Mouse (Mus musculus): ENCODE measurements around the gene Ankmy1. TPM values are rescaled to one million over a fixed set of nuclear protein-coding genes. Genes with fewer than 3 reads are reported as not detected.

Gene Ankmy1
- polyA plus RNA-seq, 1 experiment from 2014 or later = 0.04 TPM

- no peaks in the 10 kb centered on the region; the same call in 1 of the 2 replicates for H3K27me3 ChIP-seq (replicated peaks)
- H3K9ac ChIP-seq = no peak overlapping the region
- no peaks in the 10 kb centered on the region for H3K9me3 ChIP-seq (replicated peaks)
- H3K36me3 ChIP-seq = no peaks in the 10 kb centered on the region
- 67% methylated on average over 6 of the region's 6 CpGs for WGBS (ENCODE audit: insufficient replicate concordance)
- no peak for ATAC-seq
- H3K4me2 ChIP-seq = no peak overlapping the region
- H3K27ac ChIP-seq = no peak overlapping the region
- no peaks in the 10 kb centered on the region for H3K4me1 ChIP-seq
- no peak overlapping the region for H3K4me3 ChIP-seq
Measured at GRCm38 (mm10) chr1:92881982-92882381, 20.7 kb downstream of the Ankmy1 start.

DNA sequence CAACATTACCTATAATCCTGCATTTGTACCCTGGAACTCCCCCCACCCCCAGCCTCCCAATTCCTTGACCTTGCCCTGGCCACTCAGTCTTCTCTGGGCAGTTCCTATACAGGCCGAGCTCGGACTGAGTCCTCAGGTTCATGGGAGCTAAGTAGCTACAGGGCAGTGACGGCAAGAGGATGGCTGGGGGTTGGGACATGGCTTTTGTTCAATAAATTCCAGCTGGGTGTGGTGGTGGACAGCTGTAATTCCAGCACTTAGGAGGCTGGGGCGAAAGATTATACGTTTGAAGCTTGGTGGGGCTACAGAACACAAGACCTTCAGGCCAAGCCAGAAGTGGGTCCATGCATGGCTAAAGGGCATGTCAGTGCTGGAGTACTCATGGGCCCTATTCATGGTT, 22.6 kb downstream of the Ankmy1 start:
- Histone ChIP-seq H3K36me3 (no peaks in the 10 kb centered on the region), H3K4me3 (no peak overlapping the region), H3K27me3 (replicated peaks) (no peaks in the 10 kb centered on the region; the same call in 1 of the 2 replicates), H3K27ac (no peak overlapping the region), H3K9me3 (replicated peaks) (no peaks in the 10 kb centered on the region), H3K9ac (no peak overlapping the region), H3K4me1 (no peaks in the 10 kb centered on the region), H3K4me2 (no peak overlapping the region)
- ATAC-seq = no peak
- WGBS (ENCODE audit: insufficient replicate concordance) = 73% methylated on average over 5 of the region's 5 CpGs

DNA sequence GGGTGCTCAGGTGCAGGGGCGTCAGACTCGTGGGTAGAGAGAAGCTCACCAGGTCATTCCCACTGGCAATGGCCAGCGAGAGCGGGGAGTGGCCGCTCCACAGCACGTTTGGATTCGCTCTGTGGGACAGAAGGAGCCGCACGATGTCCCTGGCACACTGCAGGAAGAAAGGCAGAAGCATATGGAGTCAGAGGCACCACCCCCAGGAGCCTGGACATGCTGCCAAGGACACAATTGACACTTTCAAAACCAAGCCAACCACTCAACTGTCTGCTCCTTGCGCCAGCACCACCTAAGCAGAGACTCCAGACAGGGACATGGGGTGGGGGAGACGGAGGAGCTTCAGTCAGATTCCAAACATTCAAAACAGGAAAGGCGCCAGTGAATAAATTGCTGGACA, 23.4 kb downstream of the Ankmy1 start:
- no peaks in the 10 kb centered on the region for H3K4me1 ChIP-seq
- no peak overlapping the region for H3K9ac ChIP-seq
- H3K27ac ChIP-seq = no peak overlapping the region
- H3K9me3 ChIP-seq (replicated peaks) = no peaks in the 10 kb centered on the region
- no peak overlapping the region for H3K4me3 ChIP-seq
- ATAC-seq = no peak
- H3K36me3 ChIP-seq = no peaks in the 10 kb centered on the region
- 75% methylated on average over 12 of the region's 12 CpGs for WGBS (ENCODE audit: insufficient replicate concordance)
- H3K4me2 ChIP-seq = no peak overlapping the region
- no peaks in the 10 kb centered on the region; the same call in 1 of the 2 replicates for H3K27me3 ChIP-seq (replicated peaks)

GRCm38 (mm10) chr1:92878066-92878741, 24.5 kb downstream of the Ankmy1 start:
- no peak overlapping the region for H3K9ac ChIP-seq
- no peak overlapping the region for H3K4me3 ChIP-seq
- no peak overlapping the region for H3K27ac ChIP-seq
- H3K36me3 ChIP-seq = no peaks in the 10 kb centered on the region
- no peaks in the 10 kb centered on the region; the same call in 1 of the 2 replicates for H3K27me3 ChIP-seq (replicated peaks)
- WGBS (ENCODE audit: insufficient replicate concordance) = 60% methylated on average over 13 of the region's 13 CpGs
- H3K4me1 ChIP-seq = no peaks in the 10 kb centered on the region
- no peak overlapping the region for H3K4me2 ChIP-seq
- ATAC-seq = no peak
- H3K9me3 ChIP-seq (replicated peaks) = no peaks in the 10 kb centered on the region

DNA sequence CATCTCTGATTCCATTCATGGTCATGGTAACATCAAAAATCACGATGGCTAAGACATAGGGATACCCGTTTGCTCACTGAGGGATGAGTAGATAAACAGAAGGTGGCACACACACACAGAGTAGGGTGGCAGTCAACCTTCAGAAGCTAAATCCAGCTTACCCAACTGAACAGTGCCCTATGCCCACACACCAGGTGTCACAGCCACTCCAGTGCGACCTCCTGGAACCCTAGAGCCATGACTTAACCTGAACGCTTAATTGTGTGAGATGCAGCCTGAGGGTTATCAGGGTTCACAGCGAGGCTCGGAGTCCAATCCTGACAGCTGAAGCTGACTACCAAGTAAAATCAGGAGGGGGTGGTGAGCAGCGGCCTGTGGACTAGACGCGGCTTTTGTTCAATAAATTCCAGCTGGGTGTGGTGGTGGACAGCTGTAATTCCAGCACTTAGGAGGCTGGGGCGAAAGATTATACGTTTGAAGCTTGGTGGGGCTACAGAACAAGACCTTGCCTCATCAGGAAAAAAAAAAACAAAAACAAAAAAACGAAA, 25.2 kb downstream of the Ankmy1 start:
- no peak for ATAC-seq
- no peaks in the 10 kb centered on the region; the same call in 1 of the 2 replicates for H3K27me3 ChIP-seq (replicated peaks)
- WGBS (ENCODE audit: insufficient replicate concordance) = 63% methylated on average over 12 of the region's 12 CpGs

DNA sequence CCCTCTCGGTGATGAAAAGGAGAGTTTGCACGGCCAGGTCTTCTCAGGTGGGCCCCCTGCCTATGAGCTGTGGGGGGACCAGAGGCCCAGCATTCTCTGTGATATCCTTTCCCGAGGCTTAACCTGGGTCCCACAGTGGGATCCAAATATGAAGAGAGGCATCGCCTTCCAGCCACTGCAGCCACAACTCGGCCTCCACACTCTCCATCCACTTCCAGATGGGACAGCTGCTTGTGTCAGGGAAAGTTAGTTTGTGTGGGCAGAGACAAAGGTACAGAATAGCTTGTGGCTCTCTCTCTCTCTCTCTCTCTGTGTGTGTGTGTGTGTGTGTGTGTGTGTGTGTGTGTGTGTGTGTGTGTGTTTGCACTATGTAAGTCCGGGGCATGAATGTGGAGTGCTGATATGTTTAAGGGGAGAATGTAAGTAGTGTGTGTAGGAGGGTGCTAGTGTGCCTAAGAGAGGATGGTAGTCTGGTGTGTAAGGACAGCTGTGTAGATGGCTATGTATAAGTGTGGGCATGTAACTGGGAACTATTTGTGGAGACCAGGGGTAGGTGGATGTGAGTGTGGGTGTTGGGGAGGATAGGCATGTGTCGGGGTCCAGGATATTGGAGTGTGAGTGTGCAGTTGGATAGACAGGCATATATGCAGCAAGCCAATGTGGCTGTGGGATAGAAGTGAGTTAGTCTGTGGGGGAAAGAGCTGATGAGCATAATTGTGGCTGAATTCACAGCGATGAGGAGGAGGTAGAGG, 27.2 kb downstream of the Ankmy1 start:
- no peaks in the 10 kb centered on the region for H3K9me3 ChIP-seq (replicated peaks)
- WGBS (ENCODE audit: insufficient replicate concordance) = 62% methylated on average over 8 of the region's 8 CpGs
- ATAC-seq = no peak
- H3K36me3 ChIP-seq = no peaks in the 10 kb centered on the region
- no peaks in the 10 kb centered on the region for H3K4me1 ChIP-seq
- H3K4me2 ChIP-seq = no peak overlapping the region
- H3K27me3 ChIP-seq (replicated peaks) = no peaks in the 10 kb centered on the region
- no peak overlapping the region for H3K4me3 ChIP-seq
- H3K27ac ChIP-seq = no peak overlapping the region
- no peak overlapping the region for H3K9ac ChIP-seq

More for the DNA sequence above, 25.2 kb downstream of the Ankmy1 start:
- H3K4me2 ChIP-seq = no peak overlapping the region
- H3K4me3 ChIP-seq = no peak overlapping the region
- H3K27ac ChIP-seq = no peak overlapping the region
- no peaks in the 10 kb centered on the region for H3K4me1 ChIP-seq
- no peaks in the 10 kb centered on the region for H3K36me3 ChIP-seq
- no peaks in the 10 kb centered on the region for H3K9me3 ChIP-seq (replicated peaks)
- H3K9ac ChIP-seq = no peak overlapping the region

- WGBS (ENCODE audit: insufficient replicate concordance) = 67% methylated on average over 3 of the region's 3 CpGs
- H3K9ac ChIP-seq = no peak overlapping the region
- H3K27me3 ChIP-seq (replicated peaks) = no peaks in the 10 kb centered on the region
- H3K36me3 ChIP-seq = no peaks in the 10 kb centered on the region
- no peak for ATAC-seq
- no peak overlapping the region for H3K4me2 ChIP-seq
- H3K27ac ChIP-seq = no peak overlapping the region
- H3K4me3 ChIP-seq = no peak overlapping the region
- no peaks in the 10 kb centered on the region for H3K9me3 ChIP-seq (replicated peaks)
- no peaks in the 10 kb centered on the region for H3K4me1 ChIP-seq
Measured at GRCm38 (mm10) chr1:92874011-92874410, 28.7 kb downstream of the Ankmy1 start.

GRCm38 (mm10) chr1:92872666-92873065, 30.0 kb downstream of the Ankmy1 start:
- Histone ChIP-seq H3K4me2 (no peak overlapping the region), H3K4me1 (no peaks in the 10 kb centered on the region), H3K9ac (no peak overlapping the region), H3K9me3 (replicated peaks) (no peaks in the 10 kb centered on the region), H3K27ac (no peak overlapping the region), H3K4me3 (no peak overlapping the region), H3K27me3 (replicated peaks) (no peaks in the 10 kb centered on the region), H3K36me3 (no peaks in the 10 kb centered on the region)
- WGBS (ENCODE audit: insufficient replicate concordance) = 79% methylated on average over 7 of the region's 7 CpGs
- no peak for ATAC-seq

GRCm38 (mm10) chr1:92869985-92870384, 32.7 kb downstream of the Ankmy1 start:
- Histone ChIP-seq H3K27me3 (replicated peaks) (no peaks in the 10 kb centered on the region), H3K36me3 (no peaks in the 10 kb centered on the region), H3K4me1 (no peaks in the 10 kb centered on the region), H3K4me2 (no peak overlapping the region), H3K9ac (no peak overlapping the region), H3K9me3 (replicated peaks) (no peaks in the 10 kb centered on the region), H3K4me3 (no peak overlapping the region), H3K27ac (no peak overlapping the region)
- 53% methylated on average over 2 of the region's 2 CpGs for WGBS (ENCODE audit: insufficient replicate concordance)
- ATAC-seq = no peak

DNA sequence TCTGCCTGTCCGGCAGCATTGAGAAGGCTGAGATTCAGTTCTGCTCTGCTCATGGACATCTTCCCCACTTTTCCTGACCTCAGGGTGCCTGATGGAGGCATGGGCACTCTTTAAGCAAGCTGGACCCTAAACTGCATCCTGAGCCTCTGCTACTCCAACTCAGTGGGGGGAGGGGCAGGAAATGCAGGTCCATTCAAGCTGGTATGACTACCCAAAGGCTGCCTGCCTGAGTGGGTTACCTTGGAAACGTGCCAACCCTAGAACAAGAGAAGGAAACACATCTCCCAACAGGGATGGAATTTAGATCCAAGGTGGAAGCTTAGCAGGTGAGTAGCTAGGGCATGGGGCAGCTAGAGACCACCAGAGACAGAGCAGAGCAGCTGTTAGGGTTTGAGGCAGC, 36.5 kb downstream of the Ankmy1 start:
- WGBS (ENCODE audit: insufficient replicate concordance) = 58% methylated on average over 2 of the region's 2 CpGs

DNA sequence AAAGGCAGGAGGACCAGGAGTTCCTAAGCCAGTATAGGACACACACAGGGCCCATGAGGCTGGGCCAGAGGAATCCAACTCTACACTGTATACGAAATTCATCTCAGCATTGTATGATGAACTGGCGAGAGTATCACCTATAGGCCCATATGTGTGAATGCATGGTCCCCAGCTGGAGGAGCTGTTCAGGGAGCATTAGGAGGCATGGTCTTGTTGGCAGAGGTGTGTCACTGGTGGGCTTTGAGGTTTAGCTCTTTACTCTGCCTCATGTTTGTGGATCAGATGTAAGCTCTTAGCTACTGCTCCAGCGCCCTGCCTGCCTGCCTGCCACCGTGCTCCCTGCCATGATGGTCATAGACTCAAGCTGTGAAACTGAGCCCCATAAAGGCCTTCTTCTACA, 39.4 kb downstream of the Ankmy1 start:
- Histone ChIP-seq H3K9ac (no peak overlapping the region), H3K27me3 (replicated peaks) (0 out of 2 replicates have a peak, but pooled peaks cover 4% of the 10 kb centered on the region), H3K4me3 (no peak overlapping the region), H3K9me3 (replicated peaks) (no peaks in the 10 kb centered on the region), H3K4me2 (no peak overlapping the region), H3K4me1 (no peaks in the 10 kb centered on the region), H3K36me3 (no peaks in the 10 kb centered on the region), H3K27ac (no peak overlapping the region)
- ATAC-seq = no peak
- WGBS (ENCODE audit: insufficient replicate concordance) = 64% methylated on average over 4 of the region's 4 CpGs

More for the DNA sequence above, 36.5 kb downstream of the Ankmy1 start:
- Histone ChIP-seq H3K9ac (no peak overlapping the region), H3K4me2 (no peak overlapping the region), H3K27me3 (replicated peaks) (0 out of 2 replicates have a peak, but pooled peaks cover 4% of the 10 kb centered on the region), H3K9me3 (replicated peaks) (no peaks in the 10 kb centered on the region), H3K4me3 (no peak overlapping the region), H3K27ac (no peak overlapping the region), H3K36me3 (no peaks in the 10 kb centered on the region), H3K4me1 (no peaks in the 10 kb centered on the region)
- no peak for ATAC-seq

GRCm38 (mm10) chr1:92861503-92861902, 41.2 kb downstream of the Ankmy1 start:
- H3K27me3 ChIP-seq (replicated peaks) = 0 out of 2 replicates have a peak, but pooled peaks cover 4% of the 10 kb centered on the region
- H3K36me3 ChIP-seq = 0 out of 2 replicates have a peak, but pooled peaks cover 3% of the 10 kb centered on the region
- no peak for ATAC-seq
- no peaks in the 10 kb centered on the region for H3K4me1 ChIP-seq
- WGBS (ENCODE audit: insufficient replicate concordance) = 63% methylated on average over 6 of the region's 6 CpGs
- H3K4me3 ChIP-seq = no peak overlapping the region
- H3K4me2 ChIP-seq = no peak overlapping the region
- H3K27ac ChIP-seq = no peak overlapping the region
- H3K9ac ChIP-seq = no peak overlapping the region
- H3K9me3 ChIP-seq (replicated peaks) = no peaks in the 10 kb centered on the region

Measured in liver, embryonic 12.5 days (tissue).